Mouse (Mus musculus) CH12.LX (cell line): Measurements from ENCODE around the gene Pml. TPM values are rescaled to one million over a fixed set of nuclear protein-coding genes. Genes with fewer than 3 reads are reported as not detected.

Source experiments
- DNase-seq: peaks from one replicate; pipeline ENCODE4 v3.0.0-alpha.2; 2013; ENCODE audit errors: extremely low read depth
- H3K27ac ChIP-seq: 2 replicates; pipeline ENCODE4 v1.5.1; 2012; ENCODE audit warnings: low read depth, mild to moderate bottlenecking, control low read depth, moderate library complexity; ENCODE audit not compliant: insufficient read depth
- H3K27me3 ChIP-seq: replicated peaks from 2 replicates; pipeline ENCODE3; 2012; ENCODE audit warnings: inconsistent platforms
- H3K36me3 ChIP-seq, 2 experiments: replicated peaks in 1 of 2; 2 replicates each; pipeline versions ENCODE3 to v1.6.1; 2012; ENCODE audit warnings: inconsistent platforms in 1 of 2, low read length in 1 of 2, mild to moderate bottlenecking in 1 of 2, mixed read lengths in 1 of 2, moderate library complexity in 1 of 2; ENCODE audit not compliant: control insufficient read depth in 1 of 2, insufficient read depth in 1 of 2
- H3K4me1 ChIP-seq, 2 experiments: 2 replicates each; pipeline ENCODE4 v1.6.1; 2012; ENCODE audit warnings: inconsistent platforms in 1 of 2, moderate library complexity in 1 of 2; ENCODE audit not compliant: insufficient read depth in 2 of 2, control insufficient read depth in 1 of 2
- H3K4me2 ChIP-seq: 2 replicates; pipeline ENCODE4 v1.6.1; 2012; ENCODE audit warnings: low read depth, mild to moderate bottlenecking, control low read depth; ENCODE audit not compliant: poor library complexity, insufficient read depth, severe bottlenecking
- H3K4me3 ChIP-seq, 3 experiments: fragments of 150-350 bp in 1 of 3; sonication (generic) in 1 of 3; replicated peaks in 1 of 3; 2 replicates each; pipeline versions ENCODE3 to v1.5.1; 2011 to 2012; ENCODE audit warnings: low read depth in 2 of 3, low read length in 2 of 3, mild to moderate bottlenecking in 2 of 3, moderate library complexity in 2 of 3, control low read depth in 1 of 3, improper control_type of control experiment in 1 of 3, inconsistent platforms in 1 of 3, mixed read lengths in 1 of 3; ENCODE audit not compliant: poor library complexity in 1 of 3
- H3K79me2 ChIP-seq: replicated peaks from 2 replicates; pipeline ENCODE4 v1.6.1; 2012; ENCODE audit warnings: mild to moderate bottlenecking, moderate library complexity; ENCODE audit not compliant: control insufficient read depth, poor library complexity, insufficient read depth, severe bottlenecking; ENCODE audit errors: extremely low read depth
- H3K9ac ChIP-seq: 2 replicates; pipeline ENCODE4 v1.6.1; 2012; ENCODE audit warnings: low read depth, mild to moderate bottlenecking, control low read depth, moderate library complexity; ENCODE audit not compliant: insufficient read depth
- H3K9me3 ChIP-seq: replicated peaks from 2 replicates; pipeline ENCODE3; 2012; ENCODE audit warnings: low read length, inconsistent platforms, mixed read lengths
- EP300 ChIP-seq: IDR thresholded peaks from 2 replicates; pipeline ENCODE4 v1.6.1; 2011; ENCODE audit warnings: low read length, improper control_type of control experiment
- ETS1 ChIP-seq: conservative IDR thresholded peaks from 2 replicates; pipeline ENCODE4 v1.6.1; 2012; ENCODE audit warnings: low read depth, mild to moderate bottlenecking, inconsistent platforms, low read length, improper control_type of control experiment, moderate library complexity
- IRF4 ChIP-seq: IDR thresholded peaks from 2 replicates; pipeline ENCODE4 v1.6.1; 2014; ENCODE audit warnings: low read depth, mild to moderate bottlenecking, inconsistent platforms, low read length, improper control_type of control experiment
- KAT2A ChIP-seq: IDR thresholded peaks from 2 replicates; pipeline ENCODE4 v1.6.1; 2012; ENCODE audit warnings: low read length, improper control_type of control experiment, inconsistent platforms; ENCODE audit not compliant: insufficient replicate concordance
- MAFK ChIP-seq: IDR thresholded peaks from 2 replicates; pipeline ENCODE4 v1.6.1; 2011; ENCODE audit warnings: low read length, improper control_type of control experiment; ENCODE audit not compliant: insufficient replicate concordance
- MAX ChIP-seq: IDR thresholded peaks from 2 replicates; pipeline ENCODE4 v1.6.1; 2011; ENCODE audit warnings: low read length, improper control_type of control experiment
- MAZ ChIP-seq: IDR thresholded peaks from 2 replicates; pipeline ENCODE4 v1.6.1; 2012; ENCODE audit warnings: low read depth, mild to moderate bottlenecking, inconsistent platforms, low read length, improper control_type of control experiment, moderate library complexity
- MEF2A ChIP-seq: IDR thresholded peaks from 2 replicates; pipeline ENCODE4 v1.6.1; 2014; ENCODE audit warnings: low read depth, mild to moderate bottlenecking, inconsistent platforms, low read length, improper control_type of control experiment, borderline replicate concordance
- MXI1 ChIP-seq: IDR thresholded peaks from 2 replicates; pipeline ENCODE4 v1.6.1; 2011; ENCODE audit warnings: mild to moderate bottlenecking, low read depth, low read length, improper control_type of control experiment
- PAX5 ChIP-seq: IDR thresholded peaks from 2 replicates; pipeline ENCODE4 v1.6.1; 2012; ENCODE audit warnings: low read length, inconsistent platforms, mixed read lengths
- POLR2A ChIP-seq: IDR thresholded peaks from 2 replicates; pipeline ENCODE4 v1.6.1; 2011; ENCODE audit warnings: low read depth, mild to moderate bottlenecking, improper control_type of control experiment, low read length
- SMC3 ChIP-seq: IDR thresholded peaks from 2 replicates; pipeline ENCODE4 v1.6.1; 2011; ENCODE audit warnings: low read depth, low read length, improper control_type of control experiment
- TBP ChIP-seq: conservative IDR thresholded peaks from 2 replicates; pipeline ENCODE4 v1.6.1; 2011; ENCODE audit warnings: low read depth, low read length, improper control_type of control experiment
- TCF12 ChIP-seq: IDR thresholded peaks from 2 replicates; pipeline ENCODE4 v1.6.1; 2014; ENCODE audit warnings: low read depth, mild to moderate bottlenecking, inconsistent platforms, low read length, improper control_type of control experiment
- UBTF ChIP-seq: IDR thresholded peaks from 2 replicates; pipeline ENCODE4 v1.6.1; 2012; ENCODE audit warnings: low read depth, mild to moderate bottlenecking, inconsistent platforms, low read length, improper control_type of control experiment, moderate library complexity
- USF1 ChIP-seq: IDR thresholded peaks from 2 replicates; pipeline ENCODE4 v1.6.1; 2014; ENCODE audit warnings: low read depth, mild to moderate bottlenecking, inconsistent platforms, low read length, improper control_type of control experiment
- ZNF384 ChIP-seq: IDR thresholded peaks from 2 replicates; pipeline ENCODE4 v1.6.1; 2012; ENCODE audit warnings: low read depth, low read length, improper control_type of control experiment, inconsistent platforms
- dilution Hi-C: fragments of 300-500 bp; cut with MboI; formaldehyde crosslinking; loops from 2 replicates; pipeline ENCODE4 v1.14.3; 2020; ENCODE audit warnings: low sequenced_read_pairs; ENCODE audit not compliant: extremely low pct_unique_long_range_greater_than_20kb, extremely low pct_ligation_motif_present
- in situ Hi-C: fragments of 300-500 bp; cut with MboI; formaldehyde crosslinking; loops from 3 replicates; pipeline ENCODE4 v1.14.3; 2019; ENCODE audit warnings: low sequenced_read_pairs, low pct_ligation_motif_present, low pct_unique_long_range_greater_than_20kb, mixed read lengths
- polyA plus RNA-seq: library from polyadenylated mRNA; unstranded; fragments of >175 nt; gene quantifications from 2 replicates; pipeline ENCODE4 v1.2.1, GENCODE M21; 2012; ENCODE audit warnings: low read depth; ENCODE audit not compliant: insufficient read length
- total RNA-seq, 2 experiments: library from RNA; depleted of rRNA; stranded (reverse); fragments of 300-350 nt in 1 of 2; fragments of >200 nt in 1 of 2; gene quantifications; 2 replicates each; pipeline ENCODE4 v1.2.3; 2012 to 2014

The Pml gene
- total and polyA plus RNA-seq, 3 experiments = 8.3 to 56.9 (median 21.2) TPM

DNA sequence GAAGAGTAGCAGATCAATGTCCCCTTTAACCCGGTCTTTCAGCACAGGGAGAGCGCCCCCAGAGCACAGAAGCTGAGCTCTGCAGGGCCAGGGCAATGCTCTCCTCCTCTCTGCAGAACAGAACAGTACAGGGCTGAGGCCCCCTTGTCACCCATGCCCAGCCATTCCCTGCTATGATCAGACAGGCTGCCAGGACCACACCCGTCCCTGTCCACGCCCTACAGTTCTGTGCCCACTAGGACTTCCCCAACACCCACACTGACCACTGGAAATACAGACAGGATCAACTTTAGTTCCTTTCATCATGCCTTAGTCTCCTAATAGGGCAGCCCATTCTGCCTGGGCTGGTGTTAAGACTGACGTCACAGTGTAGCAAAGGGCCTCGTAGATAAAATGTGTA, 47.5 kb upstream of the Pml start:
- no peaks in the 10 kb centered on the region for H3K79me2 ChIP-seq
- in situ Hi-C loops = no loop called here
- TF ChIP-seq TBP = no peak
- TF ChIP-seq MAZ = no peak
- no peak for TF ChIP-seq EP300
- TF ChIP-seq ZNF384 = no peak
- TF ChIP-seq MEF2A = no peak
- H3K9me3 ChIP-seq = peaks cover under 1% of the 10 kb centered on the region
- H3K4me3 ChIP-seq = no peak overlapping the region
- H3K27ac ChIP-seq = no peak overlapping the region
- H3K9ac ChIP-seq = no peak overlapping the region
- dilution Hi-C loops = no loop called here
- H3K4me1 ChIP-seq = no peaks in the 10 kb centered on the region
- peaks cover 13% of the 10 kb centered on the region for H3K27me3 ChIP-seq
- H3K36me3 ChIP-seq = no peaks in the 10 kb centered on the region
- no peak for DNase-seq
- no peak overlapping the region for H3K4me2 ChIP-seq

DNA sequence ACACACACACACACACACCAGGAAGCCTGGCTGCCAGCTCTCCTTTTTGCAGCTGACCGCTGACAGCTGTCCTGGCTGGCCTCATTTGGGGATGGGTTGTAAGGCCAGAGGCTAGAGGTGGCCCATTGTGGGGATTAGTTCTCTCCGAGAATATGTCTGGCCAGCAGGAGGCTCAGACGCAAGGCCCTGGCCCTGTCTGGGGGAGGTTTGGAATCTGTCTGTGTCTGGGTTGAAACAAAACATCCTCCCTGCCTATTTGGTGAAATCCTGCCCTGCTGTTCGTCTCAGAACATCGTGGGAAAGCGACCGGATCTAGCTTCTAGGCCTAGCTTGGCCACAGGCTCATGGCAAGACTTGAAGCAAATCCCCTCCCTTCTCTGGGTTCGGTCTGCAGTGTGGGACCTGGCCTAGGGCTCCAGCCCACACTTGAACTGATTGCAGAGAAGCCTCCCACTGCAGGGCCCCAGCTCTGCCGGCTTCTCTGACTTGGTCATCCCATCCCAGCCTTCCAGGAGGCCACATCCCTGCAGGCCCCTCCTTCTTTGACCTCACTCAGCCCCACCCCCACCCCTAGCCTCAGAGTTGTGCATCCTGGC, 46.3 kb upstream of the Pml start:
- dilution Hi-C loops (no loop called here), in situ Hi-C loops (no loop called here)

DNA sequence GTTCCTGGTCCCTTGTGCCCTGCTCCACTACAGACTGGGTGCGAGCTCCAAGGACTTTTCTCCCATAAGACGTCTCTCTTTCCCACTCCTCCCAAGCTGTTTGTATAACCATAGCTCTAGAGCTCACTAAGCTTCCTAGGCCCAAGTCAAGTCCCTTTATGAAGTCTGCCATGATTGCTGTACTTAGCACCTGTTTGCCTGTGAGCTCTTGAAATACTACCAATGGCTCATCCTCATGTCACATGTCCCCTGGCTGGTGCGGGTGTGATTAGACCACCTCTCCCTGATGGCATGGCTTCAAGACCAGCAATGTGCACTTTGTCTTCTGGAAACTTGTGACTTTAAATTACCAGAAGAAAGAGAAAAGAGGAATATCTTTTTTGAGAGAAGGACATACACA, 45.8 kb upstream of the Pml start:
- dilution Hi-C loops = no loop called here
- Histone ChIP-seq H3K9me3 (no peaks in the 10 kb centered on the region), H3K27me3 (peaks cover 11% of the 10 kb centered on the region), H3K27ac (no peak overlapping the region)
- no peak for TF ChIP-seq ZNF384
- TF ChIP-seq PAX5 = no peak
- no peak for TF ChIP-seq USF1
- TF ChIP-seq ETS1 = no peak
- no peak for TF ChIP-seq MAX
- TF ChIP-seq MXI1 = no peak
- TF ChIP-seq MAFK = no peak
- TF ChIP-seq POLR2A = no peak
- TF ChIP-seq SMC3 = no peak
- TF ChIP-seq, all 38 proteins: peak for 0
- Histone ChIP-seq H3K4me3 (no peak overlapping the region), H3K4me2 (no peak overlapping the region), H3K9ac (no peak overlapping the region), H3K79me2 (no peaks in the 10 kb centered on the region), H3K36me3 (no peaks in the 10 kb centered on the region), H3K4me1 (peaks cover 0 to 4% of the 10 kb centered on the region in 2 experiments; a peak in 1 of 4 replicates)
- no peak for DNase-seq
- in situ Hi-C loops = no loop called here

More for the DNA sequence above, 46.3 kb upstream of the Pml start:
- Histone ChIP-seq H3K36me3 (no peaks in the 10 kb centered on the region), H3K4me3 (no peak overlapping the region), H3K4me1 (peaks cover 0 to 3% of the 10 kb centered on the region in 2 experiments; a peak in 1 of 4 replicates), H3K9me3 (no peaks in the 10 kb centered on the region), H3K9ac (no peak overlapping the region), H3K79me2 (no peaks in the 10 kb centered on the region), H3K27ac (no peak overlapping the region), H3K27me3 (peaks cover 11% of the 10 kb centered on the region), H3K4me2 (no peak overlapping the region)
- DNase-seq = no peak
- TF ChIP-seq MEF2A (no peak), ZNF384 (no peak), KAT2A (no peak), UBTF (no peak), TCF12 (no peak), IRF4 (no peak), MAX (no peak), SMC3 (no peak)
